Mouse (Mus musculus) frontal cortex, postnatal 10 days (tissue): ENCODE results near the gene Pigl.
A peak's percentile ranks its signal among the peaks of the same experiment; 100 is the strongest.
"Not testable (repeated sequence)": the region's sequence is repeated elsewhere in the genome, so short reads cannot be mapped to it uniquely, and the experiment has no call there.

Source experiments
- DNase-seq, 2 experiments: peaks; one replicate each; pipeline ENCODE4 v3.0.0; 2022; ENCODE audit warnings: low spot score in 2 of 2, mixed read lengths in 1 of 2

The Pigl gene

DNA sequence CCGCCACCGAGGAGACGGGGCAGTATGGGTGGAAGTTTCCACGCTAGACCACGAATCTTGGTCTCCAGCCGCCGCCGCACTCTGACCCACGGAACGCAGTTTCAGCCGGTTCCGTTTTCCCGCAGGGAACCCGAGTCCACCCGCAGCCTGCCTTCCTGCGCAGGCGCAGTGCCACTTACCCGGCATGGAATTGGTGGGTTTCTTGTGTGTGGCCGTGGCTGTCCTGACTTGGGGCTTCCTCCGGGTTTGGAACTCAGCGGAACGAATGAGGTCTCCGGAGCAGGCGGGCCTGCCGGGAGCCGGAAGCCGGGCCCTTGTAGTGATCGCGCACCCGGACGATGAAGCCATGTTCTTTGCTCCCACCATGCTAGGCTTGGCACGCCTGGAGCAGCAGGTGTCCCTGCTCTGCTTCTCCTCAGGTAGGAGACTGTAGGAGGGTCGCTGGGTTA is at the start of gene Pigl, which contains the start of gene Ncor1:
Gene Pigl, plus strand, starts transcription at position 185 of the 449 bp plus-strand sequence.
Gene Ncor1, minus strand, starts transcription at position 266 of the 449 bp plus-strand sequence.
- peak; percentile 84 to 87 for DNase-seq

DNA sequence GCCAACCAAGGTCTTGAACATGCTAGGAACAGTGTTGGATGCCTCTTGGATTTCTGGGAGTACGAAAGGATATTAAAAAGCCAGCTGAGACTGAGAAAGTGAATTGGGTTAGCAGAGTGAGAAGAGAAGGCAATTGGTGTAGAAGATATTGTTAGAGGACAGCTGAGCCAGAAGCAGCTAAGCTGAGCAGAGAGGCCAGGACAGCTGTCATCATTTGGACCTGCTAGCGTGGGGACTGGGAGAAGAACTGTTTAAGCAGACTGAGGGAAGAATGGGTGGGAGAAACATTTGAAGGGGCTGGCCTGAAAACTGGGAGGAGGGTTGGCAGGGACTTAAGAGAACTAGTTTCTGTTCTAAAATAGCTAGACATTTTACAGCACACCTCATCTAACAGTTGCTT is 49.4 kb upstream of the Pigl start:
- DNase-seq = no peak

DNA sequence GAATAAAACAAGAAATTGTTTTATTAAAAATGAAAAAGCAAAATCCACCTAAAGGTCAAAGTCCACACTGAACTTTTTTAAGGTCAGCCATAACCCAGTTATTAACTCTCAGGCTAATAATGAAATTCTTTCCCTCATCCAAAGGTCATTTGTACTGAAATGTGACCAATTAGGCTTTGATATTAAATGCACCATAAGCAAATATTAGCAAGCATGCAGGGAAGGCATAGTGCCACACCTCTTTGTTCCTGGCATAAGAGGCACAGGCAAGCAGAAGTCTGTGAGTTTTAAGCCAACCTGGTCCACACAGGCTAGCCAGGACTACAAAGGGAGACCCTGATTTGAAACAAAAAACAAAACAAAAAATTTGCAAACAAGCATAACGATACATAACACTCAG is 48.6 kb upstream of the Pigl start:
- DNase-seq = no peak

DNA sequence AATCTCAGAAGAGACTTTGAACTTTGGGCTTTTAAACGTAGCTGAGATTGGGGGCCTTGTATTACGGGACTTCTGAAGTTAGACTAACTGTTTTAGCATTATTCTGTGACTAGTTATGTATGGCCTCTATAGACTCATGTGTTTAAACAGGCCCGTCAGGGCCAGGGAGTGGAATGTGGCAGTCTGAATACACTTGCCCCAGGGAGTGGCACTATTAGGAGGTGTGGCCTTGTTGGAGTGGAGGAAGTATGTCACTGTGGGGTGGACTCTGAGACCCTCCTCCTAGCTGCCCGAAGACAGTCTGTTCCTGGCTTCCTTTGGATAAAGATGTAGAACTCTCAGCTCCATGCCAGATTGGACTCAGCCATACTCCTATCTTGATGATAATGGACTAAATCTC is 43.2 kb upstream of the Pigl start:
- no peak for DNase-seq

DNA sequence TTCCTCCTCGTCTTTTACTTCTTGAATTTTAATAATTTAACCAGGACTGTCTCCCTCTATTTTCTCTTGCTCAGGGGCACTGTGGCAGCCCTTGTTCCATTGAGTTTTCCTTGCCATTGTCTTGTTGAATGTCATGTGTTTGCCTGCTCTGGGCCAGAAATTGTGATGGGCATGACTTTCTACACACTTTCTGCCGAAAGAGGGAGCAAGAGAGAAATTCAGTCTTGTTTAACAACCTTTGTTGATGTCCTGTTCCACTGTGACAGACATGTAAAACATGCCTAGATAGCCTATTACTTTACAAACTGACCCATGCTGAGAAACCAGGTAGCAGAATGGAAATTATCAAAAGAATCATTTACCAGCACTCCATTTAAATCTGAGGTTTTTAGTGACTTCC is 33.7 kb upstream of the Pigl start:
- DNase-seq = no peak

DNA sequence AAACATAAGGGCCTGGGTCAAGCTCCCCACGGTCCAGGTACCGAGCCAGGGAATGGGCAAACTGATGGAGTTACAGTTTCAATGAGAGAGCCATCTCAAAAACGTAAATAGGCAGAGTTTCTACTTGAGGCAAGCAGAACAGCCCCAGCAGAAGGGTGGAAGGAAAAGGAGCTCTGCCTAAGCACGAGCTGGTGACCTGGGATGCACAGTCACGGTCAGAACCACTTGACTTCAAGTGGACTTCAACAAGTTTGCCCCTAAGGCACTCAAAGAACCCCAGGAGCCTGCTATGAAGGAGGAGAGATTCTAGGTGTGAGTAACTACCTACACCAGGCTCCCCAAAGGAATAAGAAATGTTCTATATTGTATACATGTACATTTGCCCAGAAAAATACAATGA is 32.0 kb upstream of the Pigl start:
- DNase-seq = no peak

DNA sequence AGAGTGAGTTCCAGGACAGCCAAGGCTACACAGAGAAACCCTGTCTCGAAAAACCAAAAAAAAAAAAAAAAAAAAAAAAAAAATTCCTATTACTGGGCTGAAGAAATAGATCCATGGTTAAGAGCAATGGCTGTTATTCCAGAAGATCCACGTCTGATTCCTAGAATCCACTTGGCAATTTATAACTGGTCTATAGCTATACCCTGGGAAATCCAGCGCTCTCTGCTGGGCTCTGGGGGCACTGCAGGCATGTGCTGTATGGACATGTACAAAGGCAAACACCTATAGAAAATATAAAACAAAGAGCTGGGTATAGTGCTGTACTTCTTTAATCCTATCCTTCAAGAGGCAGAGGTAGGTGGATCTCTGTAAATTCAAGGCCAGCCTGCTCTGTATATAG is 31.2 kb upstream of the Pigl start:
- DNase-seq = no peak

DNA sequence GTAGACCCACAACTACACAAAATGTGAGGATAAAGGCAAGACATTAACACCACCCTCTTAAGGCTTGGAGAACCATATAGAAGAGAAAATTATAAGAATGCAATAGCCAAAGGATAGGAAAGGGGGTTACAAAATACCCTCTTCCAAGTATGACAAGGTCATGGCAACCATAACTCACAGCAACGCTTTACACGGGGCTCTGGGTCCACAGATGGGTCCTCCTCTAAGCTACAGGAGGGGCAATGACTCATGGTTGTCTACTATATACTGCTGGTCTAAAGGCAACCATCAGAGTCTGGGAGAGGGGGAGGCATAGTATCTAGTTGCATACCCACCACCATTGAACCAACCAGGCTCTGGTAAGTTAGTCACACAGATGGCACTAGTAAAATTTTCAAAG is 26.0 kb upstream of the Pigl start:
- no peak for DNase-seq

DNA sequence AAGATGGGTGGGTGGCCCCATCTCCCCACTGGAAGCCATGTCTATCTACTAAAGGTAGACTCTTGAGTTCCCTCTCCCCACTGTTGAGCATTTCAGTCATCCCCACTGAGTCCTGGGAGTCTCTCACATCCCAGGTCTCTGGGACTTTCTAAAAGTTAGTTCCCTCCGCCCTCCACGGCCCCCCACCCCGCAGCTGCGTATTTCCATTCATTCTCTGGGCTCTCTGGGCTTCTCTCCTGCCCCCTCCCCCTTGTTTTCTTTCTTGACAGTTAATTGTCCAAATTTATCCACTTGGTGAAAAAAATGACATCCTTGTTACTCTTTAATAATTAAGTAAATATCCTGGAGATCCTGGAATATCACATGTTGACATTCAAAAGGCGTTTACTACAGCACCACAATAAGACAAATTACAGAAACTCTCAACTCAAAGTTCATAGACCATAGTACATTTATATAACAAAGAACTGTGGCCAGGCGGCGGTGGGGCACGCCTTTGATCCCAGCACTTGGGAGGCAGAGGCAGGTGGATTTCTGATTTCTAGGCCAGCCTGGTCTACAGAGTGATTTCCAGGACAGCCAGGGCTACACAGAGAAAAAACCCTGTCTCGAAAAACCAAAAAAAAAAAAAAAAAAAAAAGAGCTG is 17.5 kb upstream of the Pigl start:
- no peak for DNase-seq

DNA sequence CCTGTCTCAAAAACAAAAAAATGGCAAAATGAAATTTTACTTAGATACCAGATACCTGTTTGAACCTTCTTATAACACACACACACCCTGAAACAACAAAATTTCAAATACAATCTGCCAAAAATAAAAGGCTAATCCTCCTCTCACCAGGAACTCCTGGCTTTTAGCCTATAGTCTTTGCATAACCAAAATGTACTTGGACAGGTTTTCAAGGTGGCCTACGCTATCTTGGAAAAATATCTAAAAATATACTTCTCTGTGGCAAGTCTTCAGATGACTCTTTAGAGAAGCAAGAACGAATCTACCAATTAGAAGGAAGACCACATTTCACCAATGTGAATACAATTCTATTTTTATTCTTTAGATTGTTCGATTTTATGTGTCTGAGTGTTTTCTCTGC is 12.5 kb upstream of the Pigl start:
- DNase-seq = no peak

DNA sequence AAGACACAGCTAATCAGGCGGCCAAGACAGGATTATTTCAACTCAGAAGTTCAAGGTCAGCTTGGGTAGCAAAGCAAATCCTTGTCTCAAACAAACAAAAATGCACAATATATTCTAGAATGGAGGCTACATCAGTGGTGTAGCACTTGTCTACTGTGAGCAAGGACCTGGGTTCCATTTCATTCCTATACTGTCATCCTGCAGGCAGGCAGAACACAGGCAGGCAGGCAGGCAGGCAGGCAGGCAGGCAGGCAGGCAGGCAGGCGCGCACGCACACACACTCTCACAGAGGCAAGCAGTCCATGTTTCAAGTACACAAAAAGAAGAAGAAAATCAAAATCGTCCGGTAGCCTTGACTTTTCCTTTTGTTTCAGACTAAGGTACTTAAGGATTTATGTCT is 9.3 kb upstream of the Pigl start:
- DNase-seq = no peak

DNA sequence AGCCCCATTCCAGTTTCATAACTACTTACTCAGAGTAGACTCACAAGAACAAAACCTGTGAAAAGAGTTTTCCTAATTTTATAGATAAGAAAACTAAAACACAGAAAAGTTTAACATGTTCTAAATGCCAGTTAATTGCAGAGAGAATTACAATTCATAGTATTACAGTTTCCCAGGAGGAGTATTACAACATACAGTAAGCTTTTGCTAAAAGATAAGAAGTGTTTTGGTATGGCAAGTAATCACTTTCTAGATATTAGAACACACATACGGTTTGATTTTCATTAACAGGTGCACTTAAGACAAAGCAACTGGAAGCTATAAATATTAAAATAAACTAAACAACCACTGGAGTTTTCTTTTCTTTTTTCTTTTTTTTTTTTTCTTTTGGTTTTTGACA is 3.1 kb upstream of the Pigl start:
- no peak for DNase-seq

DNA sequence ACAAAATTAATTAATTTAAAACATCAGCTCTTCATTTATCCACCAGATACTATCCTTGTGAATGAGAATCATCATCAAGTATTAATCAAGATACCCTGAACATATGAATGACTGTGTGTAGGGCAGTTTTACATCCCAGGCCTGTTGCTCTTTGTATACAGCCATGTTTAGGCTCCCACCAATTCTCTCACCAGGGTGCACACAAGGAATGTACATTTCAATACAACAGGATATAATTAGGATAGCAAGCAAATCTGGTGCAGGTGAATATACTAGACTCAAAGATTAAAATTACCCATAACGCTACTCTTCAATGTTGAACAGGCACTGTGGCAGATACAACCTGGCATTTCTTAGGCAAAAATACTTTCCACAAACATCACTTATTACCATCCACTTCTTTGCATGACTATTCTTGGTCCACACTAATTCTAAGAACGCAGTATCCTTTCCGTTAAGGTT is 2.2 kb upstream of the Pigl start:
- no peak for DNase-seq

DNA sequence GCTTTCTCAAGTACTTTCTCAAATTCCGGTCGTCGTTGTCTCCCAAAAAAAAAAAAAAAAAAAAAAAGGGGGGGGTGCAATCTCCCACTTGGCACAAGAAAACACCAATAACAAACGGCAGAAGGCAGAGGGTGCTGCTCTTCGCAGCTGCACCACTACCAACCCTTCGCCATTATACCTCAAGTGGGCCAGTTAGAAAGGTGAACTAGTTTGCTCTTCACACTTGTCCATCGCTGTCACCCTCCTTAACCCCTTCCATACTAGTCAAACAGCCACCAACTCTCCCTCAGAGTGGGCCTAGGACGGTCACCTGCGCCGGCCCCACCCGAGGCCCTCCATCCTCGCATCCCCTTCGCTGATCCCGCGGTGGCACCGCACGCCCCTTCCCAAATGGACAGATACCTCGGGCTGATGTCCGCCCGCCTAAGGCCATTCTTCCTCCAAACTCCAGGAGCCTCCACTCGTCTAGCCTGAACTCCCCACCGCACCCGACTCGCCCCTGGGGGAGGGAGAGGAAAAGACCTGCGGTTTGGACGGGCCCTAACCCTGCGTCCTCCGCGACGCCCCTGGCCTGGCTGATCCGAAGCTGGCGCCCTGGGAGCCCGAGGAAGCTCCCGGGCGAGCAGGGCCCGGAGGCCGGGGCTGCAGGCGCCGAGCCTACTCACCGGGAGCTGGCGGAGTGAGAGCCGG is 1.6 kb upstream of the Pigl start:
- peak in 1 of 2 experiments; percentile 40 for DNase-seq

DNA sequence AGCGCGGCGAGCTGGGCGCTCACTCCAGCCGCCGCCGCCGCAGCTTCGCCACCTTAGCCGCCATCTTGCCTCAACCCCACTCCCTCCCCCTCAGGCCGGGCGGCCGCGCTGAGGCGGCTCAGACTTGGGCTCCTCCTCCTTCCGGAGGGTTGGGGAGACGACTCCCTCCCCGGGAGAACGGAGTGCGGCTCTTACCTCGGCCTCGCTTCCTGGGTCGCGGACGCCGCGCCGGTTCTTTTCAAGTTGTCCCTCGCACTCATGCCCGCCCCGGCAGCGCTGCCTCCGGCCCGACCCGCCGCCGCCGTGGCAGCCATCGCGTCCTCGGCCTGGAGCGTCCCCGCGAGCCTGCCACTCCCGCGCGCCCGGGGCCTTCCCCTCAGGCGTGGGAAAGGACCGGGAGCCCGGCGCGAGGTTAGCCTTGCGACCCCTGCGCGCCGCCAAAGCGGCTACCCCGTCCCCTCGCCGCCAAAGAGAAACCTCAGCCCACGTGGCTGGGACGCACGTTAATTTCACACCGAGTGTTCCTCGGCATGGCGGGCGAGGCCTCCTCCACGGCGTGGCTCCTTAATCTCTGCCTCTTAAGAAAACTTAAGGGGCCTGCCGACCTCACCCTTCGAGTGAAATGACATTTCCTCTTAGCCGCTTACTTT is 894 bp upstream of the Pigl start:
- peak; percentile 78 to 88 for DNase-seq

DNA sequence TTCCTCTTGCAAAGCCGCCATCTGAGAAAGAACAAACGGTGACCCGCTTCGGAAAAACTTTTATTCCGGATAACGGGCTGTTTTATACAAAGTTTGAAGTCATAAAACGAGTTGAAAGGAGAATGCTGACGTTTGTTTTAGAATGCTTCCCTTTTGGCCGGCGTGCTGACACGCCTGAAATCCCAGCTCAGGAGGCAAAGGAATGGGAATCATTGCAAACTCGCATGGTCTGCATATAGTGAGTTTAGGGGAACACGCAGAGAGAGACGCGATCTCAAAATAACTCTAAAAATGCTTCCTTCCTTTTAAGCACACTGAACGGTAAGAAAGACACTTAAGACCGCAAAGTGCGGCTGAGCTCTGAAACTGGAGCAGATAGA is 379 bp upstream of the Pigl start:
- no peak for DNase-seq

DNA sequence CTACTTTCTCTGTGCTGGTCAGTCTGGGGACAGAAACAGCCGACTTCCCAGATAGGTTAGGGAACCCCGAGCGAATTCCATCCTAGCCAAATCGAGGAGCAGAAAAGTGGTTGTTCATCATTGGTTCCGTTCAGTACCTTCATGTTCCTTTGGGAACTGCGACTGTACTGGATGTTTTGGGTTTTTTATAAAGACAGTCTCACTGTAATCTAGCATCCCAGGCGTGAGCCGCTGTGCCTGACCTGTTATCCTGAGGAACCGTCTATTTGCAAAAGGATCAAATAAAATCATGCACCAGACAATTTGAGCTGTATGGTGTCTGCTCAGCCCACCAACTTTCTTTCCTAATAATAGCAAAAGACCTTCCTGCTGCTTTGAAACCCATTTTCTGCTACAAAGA is 520 bp downstream of the Pigl start:
- no peak for DNase-seq

DNA sequence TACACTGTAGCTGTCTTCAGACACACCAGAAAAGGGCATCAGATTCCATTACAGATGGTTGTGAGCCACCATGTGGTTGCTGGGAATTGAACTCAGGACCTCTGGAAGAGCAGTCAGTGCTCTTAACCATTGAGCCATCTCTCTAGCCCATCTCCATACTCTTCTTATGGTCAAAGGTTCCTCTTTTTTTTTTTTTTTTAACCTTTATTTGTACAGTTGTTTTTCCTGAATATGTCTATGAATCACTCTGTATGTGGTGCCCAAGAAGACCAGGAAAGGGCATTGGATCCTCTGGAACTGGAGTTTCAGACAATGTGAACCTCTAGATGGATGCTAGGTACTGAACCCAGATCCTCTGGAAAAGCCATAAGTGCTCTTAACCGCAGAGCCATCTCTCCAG is 4.3 kb downstream of the Pigl start:
- not testable (repeated sequence) for DNase-seq

DNA sequence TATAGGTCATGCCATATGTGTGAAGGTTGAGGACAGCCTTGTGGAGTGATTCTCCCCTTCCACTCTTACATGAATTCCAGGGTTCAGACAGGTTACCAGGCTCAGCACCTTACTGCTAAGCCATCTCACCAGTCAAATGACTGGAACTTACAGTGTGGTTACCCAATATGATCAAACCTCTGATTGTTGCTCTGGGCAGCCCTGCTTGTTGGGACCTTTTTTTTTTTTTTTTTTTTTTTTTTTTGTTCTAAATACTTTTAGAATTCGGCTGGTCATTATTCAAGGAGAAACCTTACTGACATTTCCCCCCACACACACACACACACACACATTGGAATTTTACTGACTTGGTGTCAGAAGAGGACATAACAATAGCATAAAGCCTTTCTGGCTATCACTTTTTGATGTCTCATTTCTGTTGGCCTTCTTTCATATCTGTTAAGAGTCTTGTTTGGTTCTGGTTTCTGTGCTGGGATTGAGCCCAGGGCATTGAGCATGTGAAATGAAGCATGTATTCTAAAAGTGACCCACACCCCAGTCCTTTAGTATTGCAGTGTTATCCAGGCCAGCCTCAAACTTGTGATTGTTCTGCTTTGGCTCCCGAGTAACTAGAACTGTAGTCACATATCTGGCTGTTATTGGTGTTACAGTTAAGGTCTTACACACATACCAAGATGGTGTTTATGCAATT is 5.1 kb downstream of the Pigl start:
- DNase-seq = no peak

DNA sequence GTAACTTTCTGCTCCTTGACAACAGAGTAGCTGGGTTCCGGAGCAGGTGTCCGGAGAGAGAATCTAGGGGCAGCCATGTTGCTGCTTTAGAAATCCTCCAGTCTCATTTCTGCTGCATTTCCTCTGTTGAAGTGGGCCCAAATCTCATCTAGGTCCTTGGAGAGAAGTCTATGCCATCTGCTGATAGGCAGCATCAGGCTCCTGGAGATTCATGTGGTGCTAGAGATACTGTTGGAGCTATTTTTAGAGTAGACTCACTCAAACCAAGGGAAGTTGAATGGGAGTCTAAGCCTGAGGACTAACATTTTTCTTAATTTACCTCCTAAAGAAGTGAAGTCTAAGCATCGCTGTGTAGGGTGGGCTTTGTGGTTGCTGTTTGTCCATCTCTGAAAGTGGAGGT is 6.4 kb downstream of the Pigl start:
- DNase-seq = no peak

DNA sequence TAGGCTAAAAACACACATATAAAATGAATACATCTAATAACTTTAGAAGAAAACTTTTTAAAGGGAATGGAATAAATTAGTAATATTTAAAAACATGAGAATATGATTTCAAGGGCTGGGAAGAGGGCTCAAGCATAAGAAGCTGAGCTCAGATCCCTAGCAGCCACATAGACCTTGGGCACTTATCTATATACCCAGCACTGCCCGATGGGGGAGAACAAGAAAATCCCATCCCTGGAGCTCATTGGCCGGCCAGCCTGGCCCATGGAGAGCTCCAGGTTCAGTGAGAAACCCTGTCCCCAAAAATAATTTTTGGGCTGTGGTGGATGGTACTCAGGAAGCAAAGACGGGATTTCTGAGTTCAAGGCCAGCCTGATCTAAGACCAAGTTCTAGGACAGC is 7.6 kb downstream of the Pigl start:
- DNase-seq = no peak

DNA sequence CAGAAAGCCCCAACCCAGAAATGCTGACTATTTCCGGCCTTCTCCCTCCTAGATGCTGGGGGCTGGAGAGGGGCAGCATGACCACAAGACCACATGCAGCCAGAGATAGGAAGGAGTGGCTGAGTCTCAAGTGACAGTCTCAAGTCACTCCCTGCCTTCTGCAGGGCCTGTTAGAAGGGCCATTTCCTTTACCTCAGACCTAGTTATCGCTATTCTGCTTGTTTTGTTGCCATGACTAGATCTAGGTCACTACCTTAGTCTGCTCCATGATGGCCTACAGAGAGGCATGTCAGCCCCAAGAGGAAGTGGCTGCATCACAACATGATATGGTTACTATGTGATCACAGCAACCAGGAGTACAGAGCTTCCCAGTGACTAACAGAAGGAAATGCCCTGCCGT is 8.3 kb downstream of the Pigl start:
- no peak for DNase-seq
